Mouse (Mus musculus): ENCODE data around the gene Etfdh.

GRCm38 (mm10) chr3:79670556-79670955, 41.3 kb upstream of the Etfdh start:
- TF ChIP-seq CTCF (IDR thresholded peaks at IDR 0.05; ENCODE audit: control insufficient read depth, insufficient read depth, insufficient read length) (no peak), CEBPB (IDR thresholded peaks at IDR 0.05; ENCODE audit: low read depth) (no peak)

All from C2C12 (cell line).